Mouse (Mus musculus) liver, embryonic 13.5 days (tissue): ENCODE measurements around the gene Pdzrn3. TPM values are rescaled to one million over a fixed set of nuclear protein-coding genes. Genes with fewer than 3 reads are reported as not detected.

Source experiments
- ATAC-seq: fragments of 200-750 bp; cut with Nextera tagmentation; 2 replicates; pipeline ENCODE4 v1.8.0; 2017; ENCODE audit warnings: low read depth, mild to moderate bottlenecking, moderate number of reproducible peaks, moderate library complexity
- DNase-seq: peaks from one replicate; pipeline ENCODE4 v3.0.0; 2022
- H3K27ac ChIP-seq: fragments of 300-500 bp; sonication (generic); 2 replicates; pipeline ENCODE4 v1.5.1; 2015; ENCODE audit warnings: moderate library complexity, mild to moderate bottlenecking, inconsistent platforms
- H3K27me3 ChIP-seq: fragments of 300-500 bp; sonication (generic); 2 replicates; pipeline ENCODE4 v1.6.1; 2015; ENCODE audit warnings: mild to moderate bottlenecking, inconsistent platforms
- H3K36me3 ChIP-seq: fragments of 300-500 bp; sonication (generic); 2 replicates; pipeline ENCODE4 v1.6.1; 2015; ENCODE audit warnings: mild to moderate bottlenecking, inconsistent platforms
- H3K4me1 ChIP-seq: fragments of 300-500 bp; sonication (generic); replicated peaks from 2 replicates; pipeline ENCODE4 v1.6.1; 2015; ENCODE audit warnings: inconsistent platforms
- H3K4me2 ChIP-seq: fragments of 300-500 bp; sonication (generic); 2 replicates; pipeline ENCODE4 v1.6.1; 2015; ENCODE audit warnings: inconsistent platforms, mild to moderate bottlenecking, moderate library complexity
- H3K4me3 ChIP-seq: fragments of 300-500 bp; sonication (generic); replicated peaks from 2 replicates; pipeline ENCODE4 v1.5.1; 2015; ENCODE audit warnings: mild to moderate bottlenecking, inconsistent platforms
- H3K9ac ChIP-seq: fragments of 300-500 bp; sonication (generic); 2 replicates; pipeline ENCODE4 v1.6.1; 2015; ENCODE audit warnings: mild to moderate bottlenecking, inconsistent platforms
- H3K9me3 ChIP-seq: fragments of 300-500 bp; sonication (generic); replicated peaks from 2 replicates; pipeline ENCODE4 v1.6.1; 2016; ENCODE audit warnings: inconsistent platforms
- WGBS: fragments of 180-500 bp; shearing (Covaris S2); methylation state at CpG from one replicate; pipeline ENCODE4 v1.1.7; 2015; ENCODE audit not compliant: insufficient replicate concordance; 5-methylcytosine and 5-hydroxymethylcytosine counted together
- polyA plus RNA-seq: library from polyadenylated mRNA; unstranded; fragments of >200 nt; fragmentation: Nextera tagmentation; extraction: Ambion mirVana; gene quantifications from 2 replicates; pipeline ENCODE4 v1.2.1, GENCODE M21; 2015

The Pdzrn3 gene
- polyA plus RNA-seq, 1 experiment from 2014 or later = 0.36 TPM

- Histone ChIP-seq H3K4me2 (no peak overlapping the region), H3K36me3 (no peaks in the 10 kb centered on the region), H3K9ac (no peak overlapping the region), H3K4me1 (no peaks in the 10 kb centered on the region), H3K27me3 (no peaks in the 10 kb centered on the region), H3K4me3 (no peak overlapping the region), H3K9me3 (no peaks in the 10 kb centered on the region), H3K27ac (no peak overlapping the region)
- DNase-seq (no peak), ATAC-seq (no peak)
- 57% methylated on average over 1 of the region's 1 CpGs for WGBS
These were observed 26.6 kb downstream of the Pdzrn3 start for GRCm38 (mm10) chr6:101351100-101351499.

DNA sequence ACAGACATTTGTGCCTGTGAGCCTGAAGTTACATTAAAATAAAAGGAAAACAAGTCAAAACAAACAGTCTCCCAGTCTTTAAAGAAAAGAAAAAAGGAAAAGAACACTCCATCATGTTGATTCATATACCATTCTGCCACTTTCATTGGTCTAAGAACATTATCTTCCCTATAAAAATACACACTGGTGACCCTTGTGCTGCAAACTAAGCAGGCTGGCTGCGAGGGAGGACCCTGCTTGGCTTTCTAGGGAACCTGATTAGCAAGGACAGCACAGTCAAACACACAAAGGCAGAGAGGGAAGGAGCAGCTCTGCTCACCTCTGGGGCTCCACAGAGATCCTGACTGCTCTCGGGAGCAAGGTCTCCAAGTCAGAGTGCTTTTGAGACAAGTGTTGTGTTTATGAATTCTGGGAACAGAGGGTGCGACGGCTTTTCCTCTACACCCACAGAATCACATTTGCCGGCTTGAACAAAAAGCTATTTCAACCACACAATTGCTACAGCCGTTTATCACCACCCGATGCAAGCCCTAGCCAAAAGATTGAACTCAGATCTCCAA is 27.2 kb downstream of the Pdzrn3 start:
- Histone ChIP-seq H3K27ac (no peak overlapping the region), H3K9ac (no peak overlapping the region), H3K4me1 (no peaks in the 10 kb centered on the region), H3K4me2 (no peak overlapping the region), H3K36me3 (no peaks in the 10 kb centered on the region), H3K4me3 (no peak overlapping the region), H3K27me3 (no peaks in the 10 kb centered on the region), H3K9me3 (no peaks in the 10 kb centered on the region)
- ATAC-seq = no peak
- no peak for DNase-seq
- WGBS = 51% methylated on average over 7 of the region's 7 CpGs

DNA sequence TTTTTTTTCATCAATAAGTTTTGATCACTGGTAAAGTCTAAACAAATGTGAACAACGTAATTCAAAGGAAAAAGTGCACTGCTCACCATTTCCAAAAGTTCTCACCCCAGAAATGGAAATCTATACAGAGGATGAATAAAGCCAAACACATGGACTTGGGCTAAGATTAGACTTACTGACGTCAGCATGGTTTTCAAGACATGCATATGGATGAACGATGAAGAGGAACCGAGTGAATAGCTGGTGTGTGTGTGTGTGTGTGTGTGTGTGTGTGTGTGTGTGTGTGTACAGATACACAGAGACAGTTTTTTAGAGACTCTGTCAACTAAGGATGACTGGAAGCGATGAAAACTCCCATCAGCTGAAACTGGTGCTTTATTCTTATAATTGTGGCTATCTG is 29.2 kb downstream of the Pdzrn3 start:
- ATAC-seq (no peak), DNase-seq (no peak)
- Histone ChIP-seq H3K9ac (no peak overlapping the region), H3K4me2 (no peak overlapping the region), H3K9me3 (no peaks in the 10 kb centered on the region), H3K27ac (no peak overlapping the region), H3K27me3 (no peaks in the 10 kb centered on the region), H3K4me3 (no peak overlapping the region), H3K4me1 (no peaks in the 10 kb centered on the region), H3K36me3 (no peaks in the 10 kb centered on the region)
- WGBS = 65% methylated on average over 5 of the region's 5 CpGs

GRCm38 (mm10) chr6:101340051-101340450 is 37.6 kb downstream of the Pdzrn3 start:
- Histone ChIP-seq H3K36me3 (no peaks in the 10 kb centered on the region), H3K4me1 (no peaks in the 10 kb centered on the region), H3K4me3 (no peak overlapping the region), H3K27me3 (no peaks in the 10 kb centered on the region), H3K9me3 (no peaks in the 10 kb centered on the region), H3K27ac (no peak overlapping the region), H3K4me2 (no peak overlapping the region), H3K9ac (no peak overlapping the region)
- DNase-seq = no peak
- 75% methylated on average over 7 of the region's 7 CpGs for WGBS
- no peak for ATAC-seq

- DNase-seq (no peak), ATAC-seq (no peak)
- H3K4me1 ChIP-seq = no peaks in the 10 kb centered on the region
- H3K9me3 ChIP-seq = no peaks in the 10 kb centered on the region
- no peak overlapping the region for H3K4me2 ChIP-seq
- WGBS = 77% methylated on average over 10 of the region's 10 CpGs
- H3K27me3 ChIP-seq = no peaks in the 10 kb centered on the region
- no peak overlapping the region for H3K9ac ChIP-seq
- H3K27ac ChIP-seq = no peak overlapping the region
- no peak overlapping the region for H3K4me3 ChIP-seq
- no peaks in the 10 kb centered on the region for H3K36me3 ChIP-seq
These were observed 39.7 kb downstream of the Pdzrn3 start for GRCm38 (mm10) chr6:101337842-101338528.

GRCm38 (mm10) chr6:101336660-101337059 is 41.0 kb downstream of the Pdzrn3 start:
- H3K4me1 ChIP-seq = 0 out of 2 replicates have a peak, but pooled peaks cover 3% of the 10 kb centered on the region
- H3K27me3 ChIP-seq = no peaks in the 10 kb centered on the region
- DNase-seq (no peak), ATAC-seq (no peak)
- H3K27ac ChIP-seq = no peak overlapping the region
- no peak overlapping the region for H3K4me3 ChIP-seq
- H3K36me3 ChIP-seq = no peaks in the 10 kb centered on the region
- WGBS = 72% methylated on average over 10 of the region's 10 CpGs
- no peak overlapping the region for H3K4me2 ChIP-seq
- no peak overlapping the region for H3K9ac ChIP-seq
- no peaks in the 10 kb centered on the region for H3K9me3 ChIP-seq

GRCm38 (mm10) chr6:101335744-101336143 is 42.0 kb downstream of the Pdzrn3 start:
- ATAC-seq = peak; percentile 29; the same call in 1 of the 2 replicates
- 56% methylated on average over 1 of the region's 1 CpGs for WGBS
- H3K4me1 ChIP-seq = 0 out of 2 replicates have a peak, but pooled peaks cover 7% of the 10 kb centered on the region

DNA sequence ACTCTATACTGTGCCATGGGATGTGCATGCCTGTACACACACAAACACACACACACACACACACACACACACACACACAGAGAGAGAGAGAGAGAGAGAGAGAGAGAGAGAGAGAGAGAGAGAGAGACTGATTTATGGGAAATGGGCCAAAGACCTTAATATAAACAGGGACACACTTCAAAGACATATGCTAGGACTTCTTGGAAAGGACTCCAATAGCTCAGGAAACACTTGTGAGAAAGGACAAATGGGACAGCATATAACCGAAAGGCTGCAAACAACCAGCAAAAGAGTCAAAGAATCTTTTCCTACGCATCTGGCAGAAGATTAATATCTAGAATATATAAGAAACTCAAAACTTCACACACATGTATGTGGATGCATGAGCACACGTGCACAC is 43.2 kb downstream of the Pdzrn3 start:
- no peak overlapping the region for H3K27ac ChIP-seq
- WGBS = 65% methylated on average over 3 of the region's 3 CpGs
- H3K4me3 ChIP-seq = no peak overlapping the region
- no peaks in the 10 kb centered on the region for H3K9me3 ChIP-seq
- no peak overlapping the region for H3K9ac ChIP-seq
- no peaks in the 10 kb centered on the region for H3K36me3 ChIP-seq
- H3K4me1 ChIP-seq = peaks cover 16% of the 10 kb centered on the region
- H3K27me3 ChIP-seq = no peaks in the 10 kb centered on the region
- H3K4me2 ChIP-seq = no peak overlapping the region
- DNase-seq = no peak
- no peak for ATAC-seq

More at GRCm38 (mm10) chr6:101335744-101336143, 42.0 kb downstream of the Pdzrn3 start:
- DNase-seq = no peak
- no peak overlapping the region for H3K27ac ChIP-seq
- no peak overlapping the region for H3K4me2 ChIP-seq
- H3K36me3 ChIP-seq = no peaks in the 10 kb centered on the region
- no peaks in the 10 kb centered on the region for H3K9me3 ChIP-seq
- no peak overlapping the region for H3K4me3 ChIP-seq
- no peaks in the 10 kb centered on the region for H3K27me3 ChIP-seq
- H3K9ac ChIP-seq = no peak overlapping the region

- no peak for DNase-seq
- Histone ChIP-seq H3K27me3 (no peaks in the 10 kb centered on the region), H3K4me1 (peaks cover 20% of the 10 kb centered on the region), H3K4me2 (no peak overlapping the region), H3K4me3 (no peak overlapping the region), H3K27ac (no peak overlapping the region), H3K9me3 (no peaks in the 10 kb centered on the region), H3K36me3 (no peaks in the 10 kb centered on the region), H3K9ac (no peak overlapping the region)
- WGBS = 25% methylated on average over 5 of the region's 5 CpGs
- no peak for ATAC-seq
These were observed 47.3 kb downstream of the Pdzrn3 start for GRCm38 (mm10) chr6:101330392-101330791.

- WGBS = 43% methylated on average over 6 of the region's 6 CpGs
- H3K9me3 ChIP-seq = no peaks in the 10 kb centered on the region
- DNase-seq (no peak), ATAC-seq (no peak)
- no peak overlapping the region for H3K4me2 ChIP-seq
- no peak overlapping the region for H3K27ac ChIP-seq
- no peaks in the 10 kb centered on the region for H3K36me3 ChIP-seq
- H3K27me3 ChIP-seq = no peaks in the 10 kb centered on the region
- H3K4me3 ChIP-seq = no peak overlapping the region
- no peak overlapping the region for H3K9ac ChIP-seq
- H3K4me1 ChIP-seq = peaks cover 20% of the 10 kb centered on the region
These were observed 48.2 kb downstream of the Pdzrn3 start for GRCm38 (mm10) chr6:101329499-101329898.

DNA sequence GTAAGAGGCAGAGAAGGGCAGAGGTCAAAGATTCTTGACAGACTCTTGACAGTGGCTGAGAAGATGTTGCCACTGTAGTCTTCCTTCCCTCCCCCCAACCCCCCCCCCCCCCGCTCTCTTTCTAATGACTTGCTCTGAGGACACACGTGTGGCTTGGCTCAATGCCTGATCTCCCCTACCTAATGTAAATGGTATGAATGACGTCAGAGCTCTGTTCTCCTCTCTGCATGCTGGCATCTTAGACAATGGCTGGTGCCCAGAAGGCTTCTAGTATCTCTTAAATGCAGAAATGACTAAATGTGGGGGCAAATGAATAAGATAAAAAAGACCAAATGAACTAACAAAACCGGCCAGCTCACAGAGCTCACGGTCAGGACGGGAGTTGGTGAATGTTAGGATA is 49.2 kb downstream of the Pdzrn3 start:
- Histone ChIP-seq H3K9me3 (no peaks in the 10 kb centered on the region), H3K4me3 (no peak overlapping the region), H3K36me3 (no peaks in the 10 kb centered on the region), H3K27me3 (no peaks in the 10 kb centered on the region), H3K27ac (no peak overlapping the region), H3K4me2 (no peak overlapping the region), H3K4me1 (peaks cover 20% of the 10 kb centered on the region), H3K9ac (no peak overlapping the region)
- 46% methylated on average over 6 of the region's 6 CpGs for WGBS
- no peak for ATAC-seq
- no peak for DNase-seq

DNA sequence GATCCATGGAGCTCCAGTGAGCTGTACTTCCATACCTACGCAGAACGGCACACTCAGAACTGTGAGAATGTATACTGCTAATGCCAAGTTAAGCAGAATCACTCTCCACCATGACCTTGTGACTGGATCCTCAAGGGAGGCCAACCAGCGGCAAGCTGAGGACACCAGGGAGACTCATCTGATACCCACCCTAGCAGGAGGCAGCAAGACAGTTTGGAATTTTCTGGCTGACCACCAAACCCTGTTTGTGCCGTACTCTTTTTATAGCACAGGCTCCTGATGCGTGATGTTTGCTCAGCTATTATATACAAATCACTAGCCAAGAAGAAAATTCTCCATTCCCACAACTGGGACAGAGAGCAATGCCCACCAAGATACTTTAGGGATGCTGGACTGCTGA is 50.0 kb downstream of the Pdzrn3 start:
- no peaks in the 10 kb centered on the region for H3K36me3 ChIP-seq
- peaks cover 20% of the 10 kb centered on the region for H3K4me1 ChIP-seq
- WGBS = 73% methylated on average over 5 of the region's 5 CpGs
- no peak overlapping the region for H3K9ac ChIP-seq
- ATAC-seq (no peak), DNase-seq (no peak)
- H3K9me3 ChIP-seq = no peaks in the 10 kb centered on the region
- no peak overlapping the region for H3K4me2 ChIP-seq
- H3K4me3 ChIP-seq = no peak overlapping the region
- no peaks in the 10 kb centered on the region for H3K27me3 ChIP-seq
- H3K27ac ChIP-seq = no peak overlapping the region
